Mouse (Mus musculus) adrenal gland (tissue): Measurements from ENCODE around the gene Snrpd2.

ENCODE experiments used
- intact Hi-C: fragments of 180-260 bp; cut with DNase I; formaldehyde crosslinking; loops from one replicate; pipeline ENCODE4 v1.15.1; 2025
- long read RNA-seq, 2 experiments: library from polyadenylated mRNA; unstranded; transcript quantifications; one replicate each; pipeline ENCODE4 v2.0.0; 2020; ENCODE audit warnings: borderline replicate concordance in 1 of 2; ENCODE audit not compliant: insufficient replicate concordance in 1 of 2

Snrpd2 gene
- long read RNA-seq, experiment 1, transcript Snrpd2-201 (3 exons, 1,420 nt) = major isoform, 106 of 110 reads
- long read RNA-seq, experiment 1, partial matches to known transcripts = 3 of 110 reads
- long read RNA-seq, experiment 1, other reads (novel, unspliced or antisense) = 1 of 110 reads
- long read RNA-seq, experiment 2, transcript Snrpd2-201 (3 exons, 1,420 nt) = major isoform, 96 of 99 reads
- long read RNA-seq, experiment 2, partial matches to known transcripts = 1 of 99 reads
- long read RNA-seq, experiment 2, other reads (novel, unspliced or antisense) = 2 of 99 reads

GRCm38 (mm10) chr7:19149626-19150025 lies at the start of gene Snrpd2:
Gene Snrpd2, plus strand, starts transcription at chr7:19149722.
- intact Hi-C loops = no loop called here

DNA sequence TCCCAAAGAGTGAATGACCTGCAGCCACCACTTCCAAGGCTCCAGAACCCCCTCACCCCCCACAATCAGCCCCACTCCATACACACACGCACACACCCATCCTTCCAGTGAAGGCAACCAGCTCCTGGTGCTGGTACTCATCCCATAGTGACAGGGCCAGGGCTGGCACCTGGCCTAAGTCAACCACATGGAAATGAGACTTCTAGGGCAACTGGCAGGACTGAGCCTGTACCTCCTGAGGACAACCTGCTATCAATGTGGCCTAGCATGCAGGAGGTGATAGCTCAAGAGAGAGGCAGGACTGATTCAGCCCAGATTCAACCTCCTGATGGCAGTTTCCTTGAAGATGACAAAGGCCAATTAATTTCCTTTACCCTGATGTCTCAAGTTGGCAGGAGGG lies 49.2 kb upstream of the Snrpd2 start:
- intact Hi-C loops = no loop called here

- intact Hi-C loops = no loop called here
These were observed 45.8 kb upstream of the Snrpd2 start for GRCm38 (mm10) chr7:19103741-19104140.

DNA sequence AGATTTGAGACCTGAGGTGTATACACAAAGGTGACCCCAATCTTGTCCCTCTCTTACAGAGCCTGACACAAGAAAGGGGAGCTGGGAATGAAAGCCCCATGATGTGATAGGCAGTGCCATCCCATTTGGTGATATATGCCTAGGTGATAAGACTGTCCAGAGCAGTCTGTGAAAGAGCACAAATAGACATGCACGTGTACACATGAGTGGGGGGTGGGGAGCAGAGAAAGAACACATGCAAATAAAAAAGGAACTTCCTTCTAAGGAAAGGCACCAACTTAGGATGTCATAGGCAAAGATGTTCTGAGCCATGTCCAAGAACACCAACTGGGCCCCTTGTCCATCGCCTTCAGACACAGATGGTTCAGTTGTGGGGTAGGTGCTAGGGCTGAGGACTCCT lies 45.0 kb upstream of the Snrpd2 start:
- intact Hi-C loops = no loop called here

- intact Hi-C loops = no loop called here
These were observed 42.1 kb upstream of the Snrpd2 start for GRCm38 (mm10) chr7:19107436-19107835.

DNA sequence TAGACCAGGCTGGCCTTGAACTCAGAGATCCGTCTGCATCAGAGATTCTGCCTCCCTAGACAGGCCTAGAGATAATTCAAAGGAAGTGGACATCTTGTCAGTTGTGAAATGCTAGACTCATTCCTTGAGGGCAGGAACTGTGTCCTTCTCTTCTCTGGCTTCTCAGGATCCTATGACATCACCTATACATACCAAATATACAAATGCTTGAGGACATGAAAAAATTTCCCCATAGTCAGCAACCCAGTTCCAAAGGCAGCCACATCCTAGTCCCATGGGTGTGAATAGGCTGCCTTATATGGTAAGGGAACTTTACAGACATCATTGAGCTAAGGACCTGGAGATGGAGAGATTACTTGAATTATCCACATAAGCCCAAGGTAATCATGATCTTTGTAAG lies 40.0 kb upstream of the Snrpd2 start:
- intact Hi-C loops = no loop called here

DNA sequence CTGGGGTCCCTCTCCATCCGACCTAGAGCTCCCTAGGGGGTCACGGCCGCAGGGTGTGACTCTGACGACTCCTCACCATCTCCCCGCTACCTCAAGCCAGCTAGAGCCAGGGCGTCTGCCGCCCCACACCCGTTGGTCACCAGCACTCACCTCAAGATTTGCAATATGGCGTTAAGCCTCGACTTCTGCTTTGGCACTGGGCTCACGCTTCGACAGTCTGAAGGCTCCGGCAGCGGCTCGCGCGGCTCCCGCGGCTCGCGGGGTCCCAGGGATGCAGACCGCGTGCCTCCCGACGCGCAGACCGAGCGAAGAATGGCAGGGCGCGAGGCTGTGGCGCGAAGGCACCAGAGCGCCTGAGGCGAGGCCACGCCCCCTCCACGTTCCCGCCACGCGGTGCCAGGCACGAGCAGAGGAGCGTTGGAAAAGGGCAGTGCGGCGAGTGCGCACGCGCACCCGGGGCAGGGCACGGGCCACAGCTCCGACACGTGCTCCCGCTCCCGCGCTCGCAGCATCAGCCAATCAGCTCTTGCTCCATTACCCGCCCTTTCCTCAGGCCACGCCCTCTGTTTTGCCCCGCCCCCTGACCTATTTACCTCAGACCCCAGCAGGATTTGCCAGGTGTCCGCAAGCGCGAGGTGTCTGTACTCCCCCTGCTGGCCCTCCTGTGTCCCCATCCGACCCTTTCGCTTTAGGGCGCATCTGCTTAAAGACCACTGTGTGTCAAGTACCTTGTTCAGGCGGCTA lies 31.3 kb upstream of the Snrpd2 start, which contains the start of gene Gm4969:
Gene Gm4969, minus strand, starts transcription at position 341 of the 744 bp plus-strand sequence.
- intact Hi-C loops = no loop called here

DNA sequence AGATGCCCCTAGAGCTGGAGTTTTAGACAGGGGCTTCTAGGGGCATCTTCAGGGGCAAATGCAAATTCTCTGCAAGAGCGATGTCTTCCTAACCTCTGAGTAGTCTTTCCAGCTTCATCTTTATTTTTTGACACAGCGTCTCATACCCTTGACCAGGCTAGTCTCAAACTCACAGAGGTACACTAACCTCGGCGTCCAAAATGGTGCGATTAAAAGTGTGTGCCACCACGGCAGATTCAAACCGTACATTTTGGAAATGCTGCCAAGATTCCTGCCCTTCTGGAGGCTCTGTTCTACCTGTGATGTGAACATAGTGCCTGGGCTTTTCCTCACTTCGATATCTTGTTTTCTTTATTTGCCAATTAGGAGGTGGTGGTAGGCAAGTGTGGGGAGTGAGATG lies 30.4 kb upstream of the Snrpd2 start:
- intact Hi-C loops = no loop called here

DNA sequence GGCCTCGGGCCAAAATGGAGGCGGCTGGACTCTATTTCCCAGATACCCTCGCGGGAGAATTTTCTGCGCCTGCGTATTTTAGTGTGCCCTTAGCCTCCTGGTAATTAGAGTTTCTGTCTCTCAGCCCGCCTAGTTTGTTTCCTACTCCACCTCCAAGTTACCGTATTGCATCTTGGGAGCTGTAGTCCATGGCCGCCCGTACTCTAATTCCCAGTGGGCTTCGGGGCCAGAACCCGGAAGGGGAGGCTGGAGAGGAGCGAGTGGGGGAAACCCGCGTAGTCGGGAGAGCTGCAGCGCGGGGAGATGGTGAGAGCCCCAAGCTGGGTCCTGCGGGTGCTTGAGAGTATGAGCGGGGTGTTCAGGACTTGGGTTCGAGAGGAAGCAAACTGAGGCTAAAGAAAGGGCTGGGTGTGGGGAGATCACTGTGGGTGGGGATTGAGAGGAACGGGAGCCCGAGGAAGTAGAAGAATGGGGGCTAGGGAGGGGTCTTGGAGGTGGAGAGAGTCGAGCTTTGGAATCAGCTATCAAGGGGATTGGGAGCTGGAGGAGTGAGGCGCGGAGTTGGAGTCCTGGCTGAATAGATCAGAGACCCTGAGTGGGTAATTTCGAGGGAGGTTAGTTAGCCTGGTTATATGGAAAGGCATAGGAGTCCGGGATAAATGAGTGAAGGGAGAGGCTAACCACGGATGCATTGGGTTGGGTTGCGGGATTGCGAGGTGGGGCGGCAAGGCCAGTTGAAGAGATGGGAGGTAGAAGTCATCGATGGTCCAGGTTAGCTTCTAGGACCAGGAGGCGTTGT lies 29.7 kb upstream of the Snrpd2 start, which contains the start of gene Fbxo46:
Gene Fbxo46, plus strand, starts transcription at position 229 of the 799 bp plus-strand sequence.
- intact Hi-C loops = no loop called here

DNA sequence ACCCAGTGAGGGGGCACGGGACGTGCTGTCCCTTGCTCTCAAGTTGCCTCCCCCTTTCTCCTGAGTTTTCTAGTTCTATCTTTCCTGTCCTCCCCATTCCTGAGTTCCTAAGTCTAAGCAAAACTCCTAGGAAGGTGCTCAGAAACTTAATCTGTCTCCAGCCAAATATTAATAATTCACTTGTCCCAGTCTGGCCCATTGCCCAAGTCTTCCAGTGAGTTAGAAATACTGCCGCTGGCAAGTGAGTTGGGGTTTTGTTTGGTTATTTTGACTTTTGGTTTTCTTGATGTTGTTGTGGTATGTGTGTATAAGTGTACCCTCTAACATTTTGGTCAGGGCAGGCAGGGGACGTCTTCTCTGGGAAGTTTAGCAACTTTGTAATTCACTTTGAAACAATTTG lies 27.8 kb upstream of the Snrpd2 start:
- intact Hi-C loops = no loop called here

- intact Hi-C loops = no loop called here
These were observed 24.8 kb upstream of the Snrpd2 start for GRCm38 (mm10) chr7:19124713-19125112.

DNA sequence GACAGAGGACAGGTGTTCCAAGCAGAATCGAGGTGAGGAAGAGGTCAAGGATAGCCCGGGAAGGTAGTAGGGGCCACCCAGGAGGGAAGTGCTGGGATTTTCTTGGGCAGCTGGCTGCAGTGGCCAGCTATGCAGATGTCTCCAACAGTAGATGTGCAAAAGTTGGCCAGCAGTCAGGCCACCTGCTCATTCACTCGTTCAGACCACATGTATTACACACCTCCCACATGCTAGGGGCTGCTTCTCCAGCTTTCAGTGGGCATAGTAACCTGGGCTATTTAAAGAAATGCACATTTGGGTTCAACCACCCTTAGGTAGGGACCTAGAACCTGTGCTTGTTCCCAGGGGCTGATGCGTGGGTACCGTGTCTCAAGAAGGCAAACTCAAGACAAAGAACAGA lies 21.8 kb upstream of the Snrpd2 start:
- intact Hi-C loops = no loop called here

- intact Hi-C loops = no loop called here
These were observed 20.1 kb upstream of the Snrpd2 start for GRCm38 (mm10) chr7:19129396-19129795.

GRCm38 (mm10) chr7:19130657-19131056 lies 18.9 kb upstream of the Snrpd2 start:
- intact Hi-C loops = no loop called here

- intact Hi-C loops = no loop called here
These were observed 18.1 kb upstream of the Snrpd2 start for GRCm38 (mm10) chr7:19131324-19131848.

- intact Hi-C loops = no loop called here
These were observed 13.4 kb upstream of the Snrpd2 start for GRCm38 (mm10) chr7:19136168-19136567.

DNA sequence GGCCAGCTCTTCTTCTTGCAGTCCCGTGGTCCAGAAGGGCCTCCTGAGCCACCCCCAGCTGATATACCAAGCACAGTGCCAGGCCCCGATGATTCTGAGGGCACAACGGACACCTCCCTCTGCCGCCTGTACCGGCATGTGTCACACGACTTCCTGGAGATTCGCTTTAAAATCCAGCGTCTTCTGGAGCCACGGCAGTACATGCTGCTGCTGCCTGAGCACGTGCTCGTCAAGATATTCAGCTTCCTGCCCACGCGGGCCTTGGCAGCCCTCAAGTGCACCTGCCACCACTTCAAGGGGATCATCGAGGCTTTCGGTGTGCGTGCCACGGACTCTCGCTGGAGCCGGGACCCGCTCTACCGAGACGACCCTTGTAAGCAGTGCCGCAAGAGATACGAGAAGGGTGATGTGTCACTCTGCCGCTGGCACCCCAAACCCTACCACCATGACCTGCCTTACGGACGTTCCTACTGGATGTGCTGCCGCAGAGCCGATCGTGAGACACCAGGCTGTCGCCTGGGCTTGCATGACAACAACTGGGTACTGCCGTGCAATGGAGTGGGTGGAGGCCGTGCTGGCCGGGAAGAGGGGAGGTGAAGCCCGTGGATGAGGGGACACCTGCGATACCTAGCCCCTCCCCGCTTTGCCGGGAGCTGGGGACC lies 12.7 kb upstream of the Snrpd2 start:
- intact Hi-C loops = no loop called here

DNA sequence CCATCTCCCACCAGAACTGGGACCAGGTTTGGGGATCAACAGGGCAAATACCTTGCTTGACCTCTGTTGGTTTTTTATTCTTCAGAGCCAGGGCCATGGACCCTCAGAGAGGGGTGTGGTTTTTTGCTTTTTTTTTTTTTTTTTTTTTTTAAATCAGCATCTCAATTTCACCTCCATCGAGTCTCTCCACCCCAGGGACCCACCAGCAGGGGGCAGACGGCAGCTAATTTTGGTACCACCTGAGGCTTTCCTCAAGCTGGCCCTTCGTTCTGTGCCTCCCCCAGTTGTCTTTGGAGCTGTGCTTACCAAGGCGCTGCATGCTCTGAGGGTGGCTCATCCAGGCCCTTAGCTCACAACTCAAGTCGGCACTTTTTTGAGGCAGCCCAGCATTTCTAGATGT lies 12.1 kb upstream of the Snrpd2 start:
- intact Hi-C loops = no loop called here

DNA sequence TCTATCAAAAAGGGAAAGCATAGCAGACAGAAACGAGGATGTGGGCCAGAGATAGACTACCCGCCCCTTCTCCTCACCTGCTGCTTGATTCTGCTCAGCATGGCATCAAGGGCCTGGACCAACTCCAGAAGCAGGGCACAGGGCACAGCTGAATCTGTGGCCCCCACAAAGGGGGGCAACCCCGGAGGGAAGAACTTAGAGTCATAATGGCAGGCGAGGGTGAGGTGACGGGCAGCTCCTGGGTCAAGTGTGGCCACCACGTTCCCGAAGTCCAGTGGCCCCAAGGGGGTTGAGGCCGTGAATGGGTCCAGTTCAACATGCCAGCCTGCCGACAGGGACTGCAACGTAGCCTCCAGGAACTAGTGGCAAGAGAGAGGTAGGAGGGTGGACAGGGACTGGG lies 2.7 kb upstream of the Snrpd2 start:
- intact Hi-C loops = no loop called here

DNA sequence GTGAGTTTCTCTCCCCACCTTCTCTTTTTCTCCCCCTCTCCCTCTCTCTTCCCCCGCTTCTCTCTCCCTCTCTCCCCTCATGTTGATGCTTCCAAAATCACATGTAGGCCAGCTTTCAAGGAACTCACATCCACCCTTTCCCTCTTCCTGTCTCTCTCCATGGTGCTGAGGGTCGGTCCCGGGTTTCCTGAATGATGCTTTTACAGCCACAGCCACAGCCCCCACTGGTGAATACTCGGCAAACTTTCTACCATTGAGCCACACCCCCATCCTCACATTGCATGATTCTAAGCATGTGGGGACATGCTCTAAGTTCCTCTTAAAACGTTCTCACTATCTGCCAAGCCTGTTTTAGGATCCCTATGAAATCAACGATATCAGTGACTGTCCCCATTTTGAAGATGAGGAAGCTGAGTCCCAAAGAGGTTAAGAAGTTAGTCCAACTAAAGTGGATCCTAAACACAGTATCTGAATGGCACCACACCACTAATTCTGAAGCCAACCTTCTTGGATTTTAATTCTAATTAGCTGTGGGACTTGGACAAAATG lies 2.0 kb upstream of the Snrpd2 start:
- intact Hi-C loops = no loop called here
